Mouse (Mus musculus): ENCODE results near the gene Hes1. TPM values are rescaled to one million over a fixed set of nuclear protein-coding genes. Genes with fewer than 3 reads are reported as not detected.
"Not testable (repeated sequence)": the region's sequence is repeated elsewhere in the genome, so short reads cannot be mapped to it uniquely, and the experiment has no call there.

Hes1 gene
- polyA plus RNA-seq, 1 experiment from 2014 or later: 40.3 TPM

DNA sequence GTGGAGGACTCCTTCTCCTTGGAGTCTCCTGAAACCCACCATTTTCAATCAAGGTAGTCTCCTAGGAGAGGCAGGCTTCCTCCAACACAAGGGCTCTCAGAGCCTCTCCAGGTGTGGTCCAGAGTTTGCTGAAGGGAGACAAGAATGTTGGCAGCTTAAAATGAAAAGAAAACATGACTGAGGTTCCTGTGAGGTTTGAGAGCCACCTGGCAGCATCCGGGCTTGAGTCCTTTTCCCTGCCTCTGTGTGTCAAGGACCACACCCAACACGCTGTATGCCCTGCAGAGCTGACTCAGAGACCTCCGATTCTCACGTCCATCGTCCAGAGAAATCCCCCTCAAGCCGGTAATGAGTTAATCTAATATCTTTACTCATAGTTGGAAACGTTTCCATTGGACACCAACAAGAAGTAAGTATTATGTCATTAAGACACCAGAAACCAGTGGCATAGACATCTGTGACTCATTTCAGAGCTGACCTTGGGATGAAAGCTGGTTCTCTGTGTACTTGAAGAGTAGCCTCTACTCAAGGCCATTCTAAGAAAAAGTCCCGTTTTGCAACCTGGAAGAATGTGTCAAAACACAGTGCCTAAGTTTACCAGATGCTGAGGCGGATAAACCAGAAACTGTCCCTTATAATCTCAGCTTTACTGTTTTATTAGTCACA is 26.1 kb downstream of the Hes1 start:
- no peak for ATAC-seq (ENCODE audit: low FRiP score)
- WGBS: 83% methylated on average over 9 of the region's 9 CpGs

DNA sequence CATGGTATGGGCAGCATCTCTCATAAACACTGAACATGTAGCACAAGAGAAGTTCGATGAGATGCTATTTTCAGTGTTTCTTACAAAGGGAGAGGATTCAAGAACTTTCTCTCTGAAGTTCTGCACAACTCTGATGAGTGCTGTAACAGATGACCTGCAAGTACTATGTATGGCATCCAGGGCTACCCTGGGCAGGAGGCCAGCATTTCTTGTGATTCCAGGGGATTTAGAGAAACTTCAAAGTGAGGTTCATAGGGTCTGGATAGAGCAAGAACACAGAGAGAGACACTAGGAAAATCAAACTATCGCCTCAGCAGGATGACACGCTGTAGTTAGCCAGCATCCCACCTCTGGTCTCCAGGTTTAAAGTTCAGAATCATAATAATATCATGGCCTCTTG is 31.9 kb downstream of the Hes1 start:
- Histone ChIP-seq H3K4me1 (peaks cover 8% of the 10 kb centered on the region; the same call in 1 of the 2 replicates), H3K4me2 (replicated peaks) (no peak overlapping the region), H3K36me3 (no peaks in the 10 kb centered on the region), H3K27ac (no peak overlapping the region), H3K9ac (no peak overlapping the region), H3K4me3 (no peak overlapping the region), H3K27me3 (peaks cover 52% of the 10 kb centered on the region), H3K9me3 (replicated peaks) (no peaks in the 10 kb centered on the region)
- 75% methylated on average over 3 of the region's 3 CpGs for WGBS
- no peak for ATAC-seq (ENCODE audit: low FRiP score)

More for the DNA sequence above, 26.1 kb downstream of the Hes1 start:
- H3K27ac ChIP-seq: no peak overlapping the region
- no peak overlapping the region for H3K4me3 ChIP-seq
- no peaks in the 10 kb centered on the region for H3K9me3 ChIP-seq (replicated peaks)
- no peak overlapping the region for H3K9ac ChIP-seq
- H3K4me1 ChIP-seq: 0 out of 2 replicates have a peak, but pooled peaks cover 5% of the 10 kb centered on the region
- H3K27me3 ChIP-seq: peaks cover 46% of the 10 kb centered on the region
- no peak overlapping the region for H3K4me2 ChIP-seq (replicated peaks)
- no peaks in the 10 kb centered on the region for H3K36me3 ChIP-seq

DNA sequence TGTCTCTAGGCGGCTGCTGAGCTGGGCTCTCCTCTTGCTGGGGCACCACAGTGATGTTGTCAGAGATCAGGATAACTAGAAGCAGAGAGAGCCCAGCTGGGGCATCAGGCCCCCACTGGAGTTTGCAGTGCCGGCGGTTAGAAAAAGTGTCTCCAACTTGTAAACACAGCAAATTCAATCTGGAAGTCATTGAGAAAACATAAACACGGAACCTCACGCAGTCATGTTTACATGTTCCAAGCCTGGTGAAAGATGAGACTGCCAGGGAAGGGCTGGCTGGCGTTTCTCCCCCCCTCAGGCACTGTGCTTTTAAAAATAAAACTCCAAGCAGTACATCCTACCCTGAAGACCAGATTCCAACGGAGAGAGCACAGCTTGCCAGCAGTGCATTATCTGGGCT is 32.3 kb downstream of the Hes1 start:
- Histone ChIP-seq H3K4me2 (replicated peaks) (no peak overlapping the region), H3K4me3 (no peak overlapping the region), H3K9me3 (replicated peaks) (no peaks in the 10 kb centered on the region), H3K27me3 (peaks cover 54% of the 10 kb centered on the region), H3K9ac (no peak overlapping the region), H3K4me1 (peaks cover 8% of the 10 kb centered on the region; the same call in 1 of the 2 replicates), H3K27ac (no peak overlapping the region), H3K36me3 (no peaks in the 10 kb centered on the region)
- WGBS: 33% methylated on average over 7 of the region's 7 CpGs
- ATAC-seq (ENCODE audit: low FRiP score): no peak

DNA sequence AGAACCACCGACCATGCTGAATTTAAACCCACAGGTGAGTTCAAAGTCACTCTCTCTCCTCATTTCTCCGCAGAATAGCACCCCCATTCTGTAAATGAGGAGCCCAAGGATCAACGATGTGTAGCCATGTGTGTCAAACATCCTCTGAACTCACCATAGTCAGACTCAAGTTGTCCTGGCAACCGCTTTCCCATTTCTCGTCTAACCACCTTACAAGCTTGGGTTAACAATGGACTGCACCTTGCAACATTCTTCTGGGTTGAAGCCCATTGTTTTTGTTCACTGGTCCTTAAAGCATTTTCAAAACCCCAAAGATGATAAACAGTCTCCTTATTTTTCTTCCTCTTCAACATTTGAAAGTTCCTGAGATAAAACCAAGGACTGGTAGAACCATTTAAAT is 34.9 kb downstream of the Hes1 start:
- Histone ChIP-seq H3K27me3 (peaks cover 45% of the 10 kb centered on the region), H3K4me3 (no peak overlapping the region), H3K4me1 (peaks cover 25% of the 10 kb centered on the region), H3K9ac (no peak overlapping the region), H3K36me3 (no peaks in the 10 kb centered on the region), H3K27ac (no peak overlapping the region), H3K4me2 (replicated peaks) (no peak overlapping the region), H3K9me3 (replicated peaks) (no peaks in the 10 kb centered on the region)
- no peak for ATAC-seq (ENCODE audit: low FRiP score)
- 62% methylated on average over 5 of the region's 5 CpGs for WGBS

DNA sequence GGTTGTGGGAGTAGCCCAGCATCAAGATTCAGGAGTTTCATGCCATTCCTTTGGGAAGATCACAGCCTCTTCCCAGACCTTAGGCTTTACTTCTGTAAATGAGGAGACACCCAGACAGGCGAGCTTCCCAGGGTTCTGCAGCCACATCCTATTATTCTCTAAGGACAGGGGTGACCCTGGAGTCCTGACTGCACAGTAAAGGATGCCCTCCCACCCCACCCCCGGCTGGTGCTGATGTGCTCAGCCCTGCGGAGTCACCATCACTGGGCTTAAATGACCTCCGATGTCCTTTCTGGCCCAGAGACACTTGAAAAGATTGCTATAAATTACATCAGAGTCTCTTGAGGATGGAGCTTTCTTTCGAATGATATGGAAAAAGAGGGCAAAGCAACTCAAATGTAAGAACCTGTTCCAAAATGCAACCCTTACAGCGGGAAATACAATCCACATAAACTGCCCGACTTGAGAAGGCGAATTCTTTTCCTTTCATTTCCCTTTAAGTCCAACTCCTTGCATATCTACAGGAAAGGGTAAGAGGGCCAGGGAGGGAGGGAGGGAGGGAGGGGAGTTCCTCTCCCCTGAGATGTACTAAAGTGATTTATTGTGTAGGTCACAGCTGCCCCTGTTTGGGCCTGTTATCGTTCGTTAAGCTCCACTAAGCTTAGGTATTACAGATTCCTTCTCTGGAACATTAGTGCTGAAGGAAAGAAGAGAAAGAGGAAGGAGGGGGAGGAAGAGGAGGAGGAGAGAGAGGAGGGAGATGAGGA is 38.1 kb downstream of the Hes1 start:
- no peak overlapping the region for H3K4me2 ChIP-seq (replicated peaks)
- peaks cover 58% of the 10 kb centered on the region for H3K27me3 ChIP-seq
- no peak overlapping the region for H3K4me3 ChIP-seq
- peaks cover 17% of the 10 kb centered on the region for H3K4me1 ChIP-seq
- peak; percentile 84 for ATAC-seq (ENCODE audit: low FRiP score)
- no peaks in the 10 kb centered on the region for H3K9me3 ChIP-seq (replicated peaks)
- peak overlapping the region; percentile 13; the same call in 1 of the 2 replicates for H3K27ac ChIP-seq
- WGBS: 23% methylated on average over 10 of the region's 10 CpGs
- H3K9ac ChIP-seq: no peak overlapping the region
- H3K36me3 ChIP-seq: no peaks in the 10 kb centered on the region

DNA sequence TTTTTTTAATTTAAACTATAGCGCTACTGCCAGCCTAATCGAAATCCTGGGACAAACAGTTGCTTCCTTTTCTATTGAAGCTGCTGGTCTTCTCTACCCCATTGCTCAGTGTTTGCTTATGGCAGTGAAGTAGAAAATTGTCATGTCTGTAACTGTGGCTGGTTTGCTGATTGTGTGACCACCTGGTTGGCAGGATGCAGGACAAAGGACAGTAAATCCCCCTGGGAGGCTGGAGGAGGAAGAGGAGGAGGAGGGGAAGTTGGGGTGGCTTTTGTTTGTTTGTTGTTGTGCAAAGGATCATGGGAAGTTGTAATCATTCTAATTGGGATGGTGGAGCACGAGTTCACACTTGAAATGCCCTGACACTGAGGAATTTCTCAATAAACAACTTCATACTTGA is 38.8 kb downstream of the Hes1 start:
- no peak for ATAC-seq (ENCODE audit: low FRiP score)
- H3K36me3 ChIP-seq: no peaks in the 10 kb centered on the region
- no peaks in the 10 kb centered on the region for H3K9me3 ChIP-seq (replicated peaks)
- H3K4me3 ChIP-seq: no peak overlapping the region
- 14% methylated on average over 3 of the region's 3 CpGs for WGBS
- no peak overlapping the region for H3K9ac ChIP-seq
- H3K4me1 ChIP-seq: peaks cover 17% of the 10 kb centered on the region
- H3K27me3 ChIP-seq: peaks cover 64% of the 10 kb centered on the region
- H3K4me2 ChIP-seq (replicated peaks): peak overlapping the region; percentile 15; the same call in 1 of the 2 replicates
- H3K27ac ChIP-seq: peak overlapping the region; percentile 13; the same call in 1 of the 2 replicates

DNA sequence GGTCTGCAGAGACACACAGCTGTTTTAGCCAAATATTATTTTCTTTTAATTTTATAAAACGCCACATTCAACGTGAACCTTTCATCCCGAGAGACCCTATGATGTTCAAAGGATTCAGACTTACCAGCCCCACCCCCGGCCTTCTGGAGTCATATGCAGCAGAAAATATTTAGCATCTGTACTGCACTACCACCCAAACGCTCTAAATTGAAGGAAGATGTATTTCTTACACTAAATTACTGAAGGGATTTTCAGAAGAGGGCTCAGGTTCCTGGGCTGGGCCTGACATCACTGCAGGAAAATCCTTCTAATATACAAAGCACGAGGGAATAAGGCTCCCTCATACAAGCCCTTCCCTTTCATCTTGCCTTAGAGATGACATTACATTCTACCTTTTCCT is 39.3 kb downstream of the Hes1 start:
- H3K27ac ChIP-seq: no peak overlapping the region
- no peak overlapping the region for H3K9ac ChIP-seq
- peaks cover 64% of the 10 kb centered on the region for H3K27me3 ChIP-seq
- no peaks in the 10 kb centered on the region for H3K9me3 ChIP-seq (replicated peaks)
- H3K4me3 ChIP-seq: no peak overlapping the region
- peaks cover 17% of the 10 kb centered on the region for H3K4me1 ChIP-seq
- peak overlapping the region; percentile 15; the same call in 1 of the 2 replicates for H3K4me2 ChIP-seq (replicated peaks)
- ATAC-seq (ENCODE audit: low FRiP score): no peak
- no peaks in the 10 kb centered on the region for H3K36me3 ChIP-seq
- WGBS: 46% methylated on average over 6 of the region's 6 CpGs

DNA sequence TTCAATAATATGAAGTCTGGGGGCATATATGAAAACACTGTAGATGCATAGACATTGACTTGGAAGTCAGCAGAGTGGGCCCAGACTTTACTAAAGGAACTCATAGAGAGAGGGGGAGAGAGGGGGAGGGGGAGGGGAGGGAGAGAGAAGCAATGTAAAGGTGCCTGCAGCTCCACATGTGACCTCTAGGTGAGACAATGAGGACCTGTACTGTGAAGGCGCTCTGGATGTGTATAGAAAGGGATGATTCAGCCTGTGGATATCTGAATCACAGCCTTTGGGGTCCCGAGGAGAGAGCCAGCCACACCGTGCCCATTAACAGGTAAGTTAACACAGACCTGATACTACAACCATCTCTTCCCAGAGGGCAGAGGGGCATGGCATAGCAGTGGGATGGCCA is 40.2 kb downstream of the Hes1 start:
- no peak overlapping the region for H3K9ac ChIP-seq
- H3K27me3 ChIP-seq: peaks cover 68% of the 10 kb centered on the region
- H3K4me1 ChIP-seq: peaks cover 17% of the 10 kb centered on the region
- H3K36me3 ChIP-seq: no peaks in the 10 kb centered on the region
- ATAC-seq (ENCODE audit: low FRiP score): no peak
- no peak overlapping the region for H3K27ac ChIP-seq
- no peak overlapping the region for H3K4me3 ChIP-seq
- H3K4me2 ChIP-seq (replicated peaks): no peak overlapping the region
- peaks cover under 1% of the 10 kb centered on the region; the same call in 1 of the 2 replicates for H3K9me3 ChIP-seq (replicated peaks)
- WGBS: 87% methylated on average over 3 of the region's 3 CpGs

DNA sequence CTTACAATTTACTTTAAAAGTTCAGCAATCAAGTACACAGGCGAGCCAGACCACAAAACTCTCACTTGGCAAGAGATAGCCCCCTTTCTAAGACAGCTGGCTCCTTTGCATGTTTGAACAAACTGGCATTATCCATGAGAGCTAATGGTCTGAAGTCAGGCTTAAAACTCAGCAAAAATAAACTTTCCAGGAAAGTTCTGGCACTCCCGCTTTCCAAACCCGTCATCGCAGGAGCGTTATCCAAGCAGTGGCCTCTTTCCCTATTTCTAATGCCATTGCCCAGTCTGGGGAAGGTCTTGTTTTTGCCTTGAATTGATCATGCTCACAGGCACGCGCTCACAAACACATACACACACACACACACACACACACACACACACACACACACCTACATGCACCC is 41.3 kb downstream of the Hes1 start:
- ATAC-seq (ENCODE audit: low FRiP score): no peak
- 93% methylated on average over 7 of the region's 7 CpGs for WGBS
- peaks cover 62% of the 10 kb centered on the region for H3K27me3 ChIP-seq

DNA sequence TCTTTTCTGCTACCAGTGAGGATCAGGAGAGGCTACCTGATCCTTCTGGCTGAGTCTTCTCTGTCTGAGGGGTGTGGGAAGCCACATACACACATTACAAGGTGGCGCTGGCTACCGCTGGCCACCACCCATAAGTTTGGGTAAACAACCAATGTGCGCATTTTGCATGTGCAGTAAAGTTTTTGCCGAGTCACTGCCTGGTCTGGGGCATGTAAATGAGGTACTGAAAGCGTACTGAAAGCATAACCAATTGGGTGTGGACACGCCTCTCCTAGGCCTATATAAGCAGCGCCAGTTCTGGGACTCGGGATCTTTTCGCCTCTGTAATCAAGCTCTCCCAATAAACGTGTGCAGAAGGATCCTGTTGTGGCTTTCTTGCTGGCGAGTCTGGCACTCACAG is 44.0 kb downstream of the Hes1 start:
- 87% methylated on average over 11 of the region's 11 CpGs for WGBS
- not testable (repeated sequence) for ATAC-seq (ENCODE audit: low FRiP score); H3K4me3 ChIP-seq; H3K9me3 ChIP-seq (replicated peaks); H3K4me2 ChIP-seq (replicated peaks); H3K36me3 ChIP-seq; H3K27ac ChIP-seq; H3K9ac ChIP-seq; H3K4me1 ChIP-seq
- H3K27me3 ChIP-seq: peaks cover 64% of the 10 kb centered on the region

More for the DNA sequence above, 41.3 kb downstream of the Hes1 start:
- H3K36me3 ChIP-seq: no peaks in the 10 kb centered on the region
- peaks cover 7% of the 10 kb centered on the region for H3K9me3 ChIP-seq (replicated peaks)
- H3K27ac ChIP-seq: no peak overlapping the region
- no peak overlapping the region for H3K9ac ChIP-seq
- H3K4me1 ChIP-seq: peaks cover 17% of the 10 kb centered on the region
- no peak overlapping the region for H3K4me2 ChIP-seq (replicated peaks)
- no peak overlapping the region for H3K4me3 ChIP-seq

DNA sequence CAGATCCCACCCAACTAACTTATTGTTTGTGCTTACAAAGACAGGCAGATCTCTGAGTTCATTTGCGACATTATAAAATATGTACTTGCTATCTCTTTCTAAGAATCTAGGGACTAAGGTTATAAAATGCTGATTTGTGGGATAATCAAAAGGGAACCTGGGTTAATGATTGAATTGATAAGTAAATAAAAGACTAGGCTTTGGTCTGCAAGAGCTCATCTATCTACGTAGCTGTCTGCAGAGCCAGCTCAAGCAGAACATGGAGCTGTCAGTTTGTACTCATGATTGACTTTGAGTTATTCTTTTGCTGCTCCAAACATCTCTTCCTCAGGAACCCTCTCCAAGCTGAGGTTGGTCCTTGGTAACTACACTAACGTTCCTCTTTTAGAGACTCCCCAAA is 46.3 kb downstream of the Hes1 start:
- Histone ChIP-seq H3K27ac (no peak overlapping the region), H3K4me2 (replicated peaks) (no peak overlapping the region), H3K27me3 (peaks cover 74% of the 10 kb centered on the region), H3K4me3 (no peak overlapping the region), H3K4me1 (no peaks in the 10 kb centered on the region), H3K36me3 (no peaks in the 10 kb centered on the region), H3K9me3 (replicated peaks) (peaks cover 7% of the 10 kb centered on the region), H3K9ac (no peak overlapping the region)
- WGBS: 96% methylated on average over 3 of the region's 3 CpGs
- no peak for ATAC-seq (ENCODE audit: low FRiP score)

DNA sequence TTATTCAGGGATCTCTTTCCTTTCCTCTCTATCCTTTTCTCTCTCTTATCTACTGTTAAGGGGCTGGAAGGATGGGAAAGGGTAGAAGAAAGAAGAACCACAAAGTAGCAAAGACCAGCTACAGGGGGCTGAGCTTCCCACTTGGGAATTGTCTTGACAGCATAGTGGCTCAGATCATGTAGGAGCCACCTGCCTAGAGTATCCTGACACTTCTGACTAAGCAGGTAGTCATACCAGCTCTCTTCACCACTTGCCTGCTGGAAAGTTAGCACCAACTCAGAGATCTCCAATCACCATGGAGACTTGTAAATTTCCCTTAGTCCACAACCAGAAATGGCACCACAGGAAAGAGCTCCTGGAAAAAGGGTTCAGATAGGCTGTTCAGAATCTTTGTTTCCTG is 46.9 kb downstream of the Hes1 start:
- H3K4me2 ChIP-seq (replicated peaks): no peak overlapping the region

More for the DNA sequence above, 46.9 kb downstream of the Hes1 start:
- Histone ChIP-seq H3K4me3 (no peak overlapping the region), H3K4me1 (no peaks in the 10 kb centered on the region), H3K27me3 (peaks cover 74% of the 10 kb centered on the region), H3K36me3 (no peaks in the 10 kb centered on the region), H3K27ac (no peak overlapping the region), H3K9me3 (replicated peaks) (peaks cover 7% of the 10 kb centered on the region), H3K9ac (no peak overlapping the region)
- no peak for ATAC-seq (ENCODE audit: low FRiP score)

Data from hindbrain, embryonic 12.5 days (tissue).